Mouse (Mus musculus): ENCODE data around the gene Gzmm. TPM values are rescaled to one million over a fixed set of nuclear protein-coding genes. Genes with fewer than 3 reads are reported as not detected.
"Not testable (repeated sequence)": the region's sequence is repeated elsewhere in the genome, so short reads cannot be mapped to it uniquely, and the experiment has no call there.

The Gzmm gene
- total RNA-seq, 2 experiments from 2014 or later = 2.9 to 3.7 TPM

DNA sequence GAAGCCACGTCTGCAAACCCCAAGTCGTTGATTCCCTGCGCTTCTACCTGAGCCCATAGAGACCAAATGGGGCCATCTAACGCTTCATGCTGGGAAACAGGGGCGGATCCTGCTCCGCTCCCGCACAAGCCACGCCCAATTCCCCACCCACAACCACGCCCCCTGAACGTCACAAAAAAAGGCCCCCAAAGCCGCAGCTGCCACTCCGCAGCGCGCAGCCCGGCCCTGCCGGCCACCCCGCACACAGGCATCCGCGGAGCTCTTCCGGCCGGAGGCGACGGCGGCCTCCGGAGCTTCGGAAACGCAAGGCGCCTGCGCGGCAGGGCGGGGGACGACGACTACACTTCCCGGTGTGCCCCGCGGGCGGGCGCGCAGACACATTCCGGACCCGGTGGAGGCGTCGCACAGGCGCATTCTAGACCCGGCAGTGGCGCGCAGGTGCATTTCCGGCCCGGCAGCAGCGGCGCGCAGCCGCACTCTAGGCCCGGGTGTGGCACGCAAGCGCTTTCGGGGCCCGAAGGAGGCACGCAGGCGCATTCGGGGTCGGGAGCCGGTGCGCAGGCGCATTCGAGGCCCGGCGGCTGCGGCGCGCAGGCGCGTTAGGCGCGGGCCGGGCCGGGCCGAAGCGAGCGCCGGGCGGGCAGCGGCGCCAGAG is 7.1 kb upstream of the Gzmm start, which contains the start of gene Cdc34:
Cdc34 (plus strand) TSS at position 605 of the 655 bp plus-strand sequence.
- peak; percentile 99 for DNase-seq

DNA sequence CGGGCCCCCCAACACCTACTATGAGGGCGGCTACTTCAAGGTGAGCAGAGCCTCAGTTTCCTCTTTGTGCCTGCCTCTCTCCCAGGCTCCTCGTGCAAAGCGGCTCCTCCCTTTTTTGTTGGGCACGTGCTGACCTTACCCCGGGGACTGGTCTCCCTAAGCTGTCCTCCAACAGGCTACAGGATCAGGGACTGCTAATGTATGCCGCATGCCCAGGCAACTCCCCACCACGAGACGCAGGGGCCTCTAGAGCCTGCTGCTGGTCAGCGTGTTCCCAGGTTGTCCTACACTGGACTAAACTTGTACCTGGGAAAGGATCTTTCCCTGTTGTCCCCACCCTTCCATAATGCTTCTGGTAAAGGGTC is 6.3 kb upstream of the Gzmm start:
- DNase-seq = peak; percentile 44

GRCm38 (mm10) chr10:79682916-79683582 is 5.8 kb upstream of the Gzmm start:
- DNase-seq = peak; percentile 82

GRCm38 (mm10) chr10:79683726-79684640 is 4.8 kb upstream of the Gzmm start:
- DNase-seq = no peak

GRCm38 (mm10) chr10:79684770-79685600 is 3.8 kb upstream of the Gzmm start:
- DNase-seq = no peak

- DNase-seq = no peak
Observed at GRCm38 (mm10) chr10:79686219-79686618, 2.6 kb upstream of the Gzmm start.

DNA sequence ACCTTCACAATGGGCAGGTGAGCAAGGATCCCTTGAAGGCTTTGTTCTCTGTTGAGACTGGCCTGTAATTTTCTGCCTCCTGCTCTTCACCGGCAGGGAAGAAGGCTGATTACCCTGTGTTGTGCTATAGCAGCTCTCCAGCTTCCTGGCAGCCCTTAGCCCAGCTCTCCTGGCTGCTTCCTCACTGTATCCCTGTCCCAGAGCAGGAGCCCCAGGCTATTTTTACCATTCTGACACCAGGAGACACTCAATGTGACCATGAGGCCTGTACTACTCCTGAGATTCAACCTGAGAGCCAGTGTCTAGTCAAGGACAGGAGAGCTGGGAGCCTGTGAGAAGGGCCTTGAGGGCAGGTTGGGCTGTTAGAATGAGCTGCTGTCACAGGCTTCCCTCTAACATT is 2.1 kb upstream of the Gzmm start:
- DNase-seq = peak; percentile 53

DNA sequence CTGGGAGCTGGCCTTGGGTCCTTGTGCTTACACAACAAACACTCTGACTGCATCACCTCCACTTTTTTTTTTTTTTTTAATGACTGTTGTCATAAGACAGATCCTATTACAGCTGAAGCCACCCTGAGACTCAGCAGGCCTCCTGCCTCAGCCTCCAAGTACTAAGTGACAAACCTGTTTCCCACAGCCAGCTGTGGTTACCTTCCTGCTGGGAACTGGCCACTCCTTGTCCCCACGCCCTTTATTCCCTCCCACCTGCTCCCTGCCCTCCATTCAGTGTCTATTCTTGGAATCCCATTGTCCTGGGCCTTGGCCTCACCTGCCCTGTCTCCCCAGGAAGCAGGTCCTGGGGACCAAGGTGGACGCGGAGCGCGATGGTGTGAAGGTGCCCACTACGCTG is 1.3 kb upstream of the Gzmm start:
- no peak for DNase-seq

DNA sequence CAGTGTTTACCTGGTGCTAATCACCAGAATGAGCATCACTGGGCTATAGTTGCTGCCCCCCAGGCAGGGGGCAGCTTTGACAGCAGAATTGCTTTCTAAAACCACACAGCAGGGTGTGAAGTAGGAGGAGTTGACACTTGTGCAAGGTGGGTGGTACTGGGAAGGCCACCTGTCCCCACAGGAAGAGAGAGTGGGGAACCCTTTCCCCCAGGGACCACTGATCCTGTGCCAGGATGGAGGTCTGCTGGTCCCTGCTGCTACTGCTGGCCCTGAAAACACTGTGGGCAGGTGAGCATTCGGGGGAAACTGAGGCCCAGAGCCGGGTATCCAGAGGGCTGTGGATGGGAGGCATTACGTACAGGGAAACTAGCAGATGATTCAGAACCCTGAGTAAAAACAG is 358 bp downstream of the Gzmm start:
- no peak for DNase-seq

- no peak for DNase-seq
Observed at GRCm38 (mm10) chr10:79691986-79692548, 3.2 kb downstream of the Gzmm start.

GRCm38 (mm10) chr10:79693580-79694378 is 5.0 kb downstream of the Gzmm start:
- DNase-seq = no peak

GRCm38 (mm10) chr10:79694379-79694655 is 5.5 kb downstream of the Gzmm start:
- no peak for DNase-seq

DNA sequence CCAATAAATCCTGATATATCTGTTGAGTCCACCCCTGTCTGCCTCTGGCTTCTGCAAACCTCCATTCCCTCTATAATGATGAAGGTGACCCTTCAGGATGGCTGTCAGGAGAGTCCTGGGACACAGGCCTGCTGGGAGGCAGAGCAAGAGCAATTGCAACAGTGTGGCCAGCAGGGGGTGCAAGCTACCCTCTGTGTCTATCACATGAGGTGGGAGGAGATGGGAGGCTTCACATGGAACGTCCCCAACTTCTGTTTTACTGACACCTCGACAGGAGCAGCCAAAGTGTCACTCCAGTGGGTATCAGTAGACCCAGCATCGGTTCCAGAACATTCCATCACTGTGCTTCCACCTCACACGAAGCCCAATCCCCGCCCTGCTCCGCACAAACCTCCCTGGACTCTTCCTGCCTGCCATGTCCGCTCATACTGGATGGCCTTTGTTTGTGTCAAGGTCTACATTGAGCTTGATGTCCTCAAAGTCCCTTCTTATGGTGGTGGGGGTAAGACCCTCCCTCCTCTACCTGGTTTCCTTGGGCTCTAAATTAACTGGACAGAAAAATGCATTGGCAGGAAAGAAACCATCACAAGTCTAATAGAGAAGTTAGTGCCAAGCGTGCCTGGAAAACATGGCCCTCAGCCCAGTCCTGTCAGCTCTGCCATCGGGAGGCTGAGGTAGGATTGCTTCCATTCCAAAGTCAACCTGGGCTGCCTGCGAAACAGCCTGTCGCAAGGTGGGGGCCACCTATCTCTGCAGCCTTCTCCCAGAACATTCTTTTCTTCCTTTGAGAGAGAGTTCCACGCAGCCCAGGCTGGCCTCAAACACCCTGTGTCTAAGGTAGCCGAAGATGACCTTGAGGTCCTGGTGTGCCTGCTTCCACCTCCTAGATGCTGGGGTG is 6.7 kb downstream of the Gzmm start:
- DNase-seq = peak; percentile 92

DNA sequence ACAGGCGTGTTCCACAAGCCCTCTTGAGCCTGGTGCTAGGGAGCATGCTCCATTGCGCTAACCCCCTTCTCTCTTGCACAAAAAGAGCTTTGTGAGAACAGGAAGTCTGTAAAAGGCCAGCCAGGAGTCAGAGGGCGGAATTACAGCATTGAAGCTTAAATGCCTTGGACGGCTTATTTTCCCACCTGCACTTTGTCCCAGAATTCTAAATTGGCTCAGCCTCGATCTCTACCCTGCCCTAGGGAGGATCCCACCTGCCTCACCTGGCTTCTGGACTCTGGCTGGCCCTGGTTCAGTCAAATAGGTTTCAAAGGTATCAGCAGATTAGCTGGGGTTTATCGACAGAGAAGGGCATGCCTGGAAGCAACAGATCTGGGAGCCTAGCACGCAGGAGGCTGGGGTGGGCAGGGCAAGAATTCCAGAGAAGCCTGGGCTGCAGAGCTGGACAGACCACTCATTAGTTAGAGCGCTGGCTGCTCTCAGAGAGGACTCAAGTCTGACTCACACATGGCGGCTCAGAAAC is 7.4 kb downstream of the Gzmm start:
- DNase-seq = no peak

GRCm38 (mm10) chr10:79697916-79698315 is 9.1 kb downstream of the Gzmm start:
- DNase-seq = no peak

GRCm38 (mm10) chr10:79698459-79698858 is 9.6 kb downstream of the Gzmm start:
- DNase-seq = no peak

DNA sequence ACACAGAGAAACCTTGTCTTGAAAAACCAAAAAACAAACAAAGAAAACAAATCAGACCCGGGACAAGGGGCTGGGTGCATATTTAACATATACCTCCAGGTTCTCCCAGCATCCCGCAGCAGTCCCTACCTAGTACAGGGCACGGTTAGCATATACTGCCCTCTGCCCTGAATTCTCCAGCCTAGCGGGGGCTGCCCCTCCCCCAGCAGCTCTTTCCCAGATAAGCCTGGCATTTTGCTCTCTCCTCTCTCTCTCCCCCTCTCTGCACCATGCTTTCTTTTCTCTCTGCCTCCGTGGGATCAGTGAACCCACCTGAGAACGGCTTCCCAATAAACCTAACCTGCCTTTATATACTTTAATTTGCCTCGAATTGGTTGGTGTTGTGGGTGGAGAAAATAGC is 11.9 kb downstream of the Gzmm start:
- DNase-seq = peak; percentile 68

DNA sequence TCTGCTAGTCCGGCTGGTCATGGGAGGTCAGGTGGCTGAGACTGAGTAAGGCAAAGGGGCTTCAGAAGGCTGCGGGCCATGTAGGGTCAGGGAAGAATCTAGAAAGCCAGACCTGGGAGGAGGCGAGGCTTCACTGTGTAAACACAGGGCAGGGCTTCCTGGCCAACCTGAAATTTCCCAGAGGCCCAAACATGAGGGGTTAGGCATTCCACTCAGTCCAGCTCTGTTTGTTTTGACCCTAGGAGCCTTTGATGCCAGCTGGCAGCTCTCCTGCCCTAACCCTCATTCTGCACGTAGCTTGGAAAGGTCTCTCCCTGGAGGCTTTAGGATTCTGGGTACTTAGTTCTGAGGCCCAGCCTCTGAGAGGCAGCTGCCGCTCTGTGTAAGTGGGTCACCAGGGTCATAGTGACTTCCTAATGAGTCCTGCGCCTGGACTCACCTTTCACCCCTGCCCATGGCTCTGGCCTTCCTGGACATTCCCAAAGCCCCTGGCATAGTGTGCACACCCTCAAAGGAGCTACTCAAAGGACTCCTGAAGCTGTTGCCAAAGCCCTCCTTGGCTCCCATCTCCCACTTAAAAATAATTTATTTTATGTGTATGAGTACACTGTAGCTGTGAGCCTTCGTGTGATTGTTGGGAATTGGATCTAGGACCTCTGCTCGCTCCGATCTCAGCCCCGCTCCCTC is 12.8 kb downstream of the Gzmm start:
- peak; percentile 78 for DNase-seq

GRCm38 (mm10) chr10:79702970-79703369 is 14.2 kb downstream of the Gzmm start:
- not testable (repeated sequence) for DNase-seq
